Mouse (Mus musculus) lung, adult 2 months (tissue): ENCODE results near the gene Adgrf2.

ENCODE experiments used
- CTCF ChIP-seq: fragments of 200-500 bp; IDR thresholded peaks from 2 replicates; pipeline ENCODE4 v1.5.1; 2011; ENCODE audit warnings: mild to moderate bottlenecking, low read length, control low read depth; ENCODE audit not compliant: insufficient read depth
- POLR2A ChIP-seq: fragments of 200-500 bp; IDR thresholded peaks from 2 replicates; pipeline ENCODE4 v1.6.1; 2011; ENCODE audit warnings: low read depth, mild to moderate bottlenecking, control low read depth, low read length, borderline replicate concordance; ENCODE audit errors: extremely low read depth

GRCm38 (mm10) chr17:42690531-42690930 is 51.4 kb downstream of the Adgrf2 start:
- TF ChIP-seq CTCF (no peak), POLR2A (no peak)
